Mouse (Mus musculus): ENCODE results near the gene Spin2c. TPM values are rescaled to one million over a fixed set of nuclear protein-coding genes. Genes with fewer than 3 reads are reported as not detected.

Gene Spin2c
- 2.1 TPM for polyA plus RNA-seq (2017; shearing (Covaris generic))

DNA sequence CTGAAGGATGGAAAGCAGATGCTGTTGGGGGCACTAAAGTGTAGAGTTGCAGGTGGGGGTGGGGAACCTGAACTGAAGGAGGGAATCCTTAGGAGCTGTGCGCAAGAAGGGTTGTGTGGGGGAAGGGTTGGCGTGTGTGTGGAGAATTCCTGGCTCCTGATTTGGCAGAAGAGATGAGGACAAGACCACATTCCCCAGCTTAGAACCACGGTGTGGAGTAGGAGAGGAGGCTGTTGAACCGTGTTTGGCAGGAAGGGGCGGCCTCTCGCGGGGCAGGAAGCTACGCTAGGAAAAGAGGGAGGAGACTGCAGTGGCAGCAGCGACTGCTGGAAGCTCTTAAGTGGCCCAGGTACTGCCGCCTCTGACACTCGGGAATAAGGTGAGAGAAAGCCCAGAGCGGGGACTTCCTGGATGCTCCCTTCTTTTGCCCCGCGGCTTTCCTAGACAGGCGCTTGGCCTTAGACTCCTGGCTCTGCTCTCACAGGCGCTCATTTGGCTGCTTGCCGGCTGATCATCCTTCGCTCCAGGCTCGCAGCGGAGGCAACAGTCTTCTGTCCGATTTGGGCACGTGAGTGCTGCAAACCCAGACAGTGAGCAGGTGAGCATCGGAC lies at the start of gene Spin2c:
Gene Spin2c, plus strand, starts transcription at position 275 of the 611 bp plus-strand sequence.

Other genes with a start within 250 kb of the Spin2c start
- gene Kctd12b, start 135.8 kb upstream of the Spin2c start, polyA plus RNA-seq (2017; shearing (Covaris generic)) = 1.2 TPM
- 24.5 TPM for gene Nbdy, start 108.6 kb upstream of the Spin2c start, polyA plus RNA-seq (2017; shearing (Covaris generic))
- gene Samt1, start 180.4 kb downstream of the Spin2c start, polyA plus RNA-seq (2017; shearing (Covaris generic)) = not detected
- gene 4921511M17Rik, start 201.6 kb downstream of the Spin2c start, polyA plus RNA-seq (2017; shearing (Covaris generic)) = not detected
- not detected for gene Gm10057, start 222.8 kb downstream of the Spin2c start, polyA plus RNA-seq (2017; shearing (Covaris generic))

Data from naive thymus-derived CD4-positive, alpha-beta T cell, adult 5 months (primary cell).